Mouse (Mus musculus): ENCODE results near the gene Pbxip1.

Pbxip1 gene

DNA sequence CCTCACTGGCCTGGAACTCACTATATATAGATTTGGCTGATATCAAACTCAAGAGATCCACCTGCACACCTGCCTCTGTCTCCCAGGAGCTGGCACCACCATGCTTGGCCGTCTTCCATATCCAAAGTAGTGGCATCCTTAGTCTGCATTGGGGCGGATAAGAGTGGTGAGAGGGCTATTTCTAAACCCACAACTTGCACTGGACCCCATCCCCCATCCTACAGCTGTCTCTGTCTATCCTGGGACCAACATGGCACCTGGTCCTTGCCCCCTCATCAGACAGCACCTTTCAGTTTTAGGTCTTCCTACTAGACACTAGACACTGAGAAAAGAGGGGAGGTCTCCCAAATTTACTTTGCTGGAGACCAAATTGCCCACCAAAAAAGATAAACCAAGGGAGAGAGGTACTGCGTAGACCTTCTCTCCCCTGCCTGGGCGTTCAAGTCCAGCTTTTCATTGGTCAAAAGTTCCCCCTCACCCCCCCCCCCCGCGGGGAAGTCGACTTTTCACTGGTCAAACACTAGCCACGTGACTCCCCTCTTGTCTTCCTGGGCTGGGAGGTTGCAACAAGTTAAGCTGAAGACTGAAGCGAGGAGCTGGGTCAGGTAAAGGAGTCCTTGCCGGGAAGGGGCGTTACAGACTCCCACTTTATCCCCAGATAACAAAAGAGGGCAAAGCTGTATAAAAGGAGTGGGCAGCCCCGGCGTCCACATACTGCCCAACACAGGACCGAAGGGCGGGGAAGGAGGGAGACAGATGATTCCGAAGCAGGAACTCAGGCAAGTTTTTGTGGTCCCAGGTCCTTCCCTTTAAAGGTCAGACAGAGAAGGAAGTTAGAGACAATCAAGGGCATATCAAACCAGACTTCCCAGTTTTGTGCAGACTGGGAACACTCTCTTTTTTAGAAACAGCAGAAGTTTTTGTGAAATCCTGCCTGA lies at the start of gene Pbxip1:
Pbxip1 (plus strand) TSS at position 531 of the 938 bp plus-strand sequence.
- peak; percentile 70 to 81 for DNase-seq (ENCODE audit: low spot score in 2 of 2)

DNA sequence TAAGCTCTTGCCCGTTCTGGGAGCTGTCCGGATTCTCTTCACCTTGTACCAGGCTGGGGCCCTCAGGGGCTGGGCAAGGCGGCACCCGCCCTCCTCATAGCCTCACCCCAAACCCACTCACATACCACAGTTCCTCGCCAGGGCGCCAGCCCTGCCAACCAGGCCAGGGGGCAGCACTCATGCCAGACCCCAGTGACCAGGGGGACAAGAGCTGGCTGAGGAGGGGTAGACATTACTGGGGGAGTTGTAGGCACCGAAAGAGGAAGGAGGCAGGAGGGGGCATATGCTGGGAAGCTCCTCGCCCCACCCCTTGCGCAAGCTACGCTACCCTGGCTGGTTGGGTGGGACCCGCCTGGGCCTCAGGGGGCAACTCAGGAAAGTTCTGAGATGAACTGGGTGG lies 48.9 kb upstream of the Pbxip1 start:
- DNase-seq (ENCODE audit: low spot score in 2 of 2): peak; percentile 40 to 52

DNA sequence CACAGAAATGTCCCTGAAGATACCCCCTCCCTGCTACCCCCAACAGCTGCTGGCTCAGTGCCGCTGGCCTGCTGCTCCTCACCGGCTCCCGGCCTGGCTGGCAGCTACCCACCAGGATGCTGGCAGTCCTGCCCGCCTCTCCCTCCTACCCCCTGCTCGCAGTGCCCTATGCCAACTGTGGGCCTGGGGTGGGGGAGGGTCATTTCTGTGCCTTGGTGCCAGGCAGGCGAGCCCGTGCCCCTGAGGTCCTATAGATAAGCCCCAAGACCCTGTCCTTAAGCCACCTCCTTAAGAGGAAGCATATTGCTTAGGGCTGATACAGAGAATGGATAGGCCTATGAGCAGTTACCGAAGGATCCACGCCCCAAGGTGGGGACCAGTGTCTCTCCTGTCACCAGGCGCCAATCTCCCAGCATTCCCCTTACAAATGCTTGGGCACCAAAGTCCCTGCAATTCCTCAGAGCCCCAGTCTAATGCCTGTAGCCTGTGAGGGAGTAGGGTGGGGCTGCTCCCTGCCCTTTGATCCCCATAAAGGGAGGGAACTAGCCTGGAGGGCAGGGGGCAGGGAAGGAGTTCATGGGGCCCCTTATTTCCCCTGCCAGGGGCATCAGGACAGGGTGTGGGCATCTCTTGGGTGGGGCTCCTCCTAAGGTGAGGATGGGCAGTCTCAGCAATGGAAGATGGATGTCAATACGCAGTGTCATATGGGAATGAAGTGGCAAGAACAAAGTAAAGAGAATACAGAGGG lies 48.2 kb upstream of the Pbxip1 start:
- DNase-seq (ENCODE audit: low spot score in 2 of 2): peak; percentile 65 to 71

DNA sequence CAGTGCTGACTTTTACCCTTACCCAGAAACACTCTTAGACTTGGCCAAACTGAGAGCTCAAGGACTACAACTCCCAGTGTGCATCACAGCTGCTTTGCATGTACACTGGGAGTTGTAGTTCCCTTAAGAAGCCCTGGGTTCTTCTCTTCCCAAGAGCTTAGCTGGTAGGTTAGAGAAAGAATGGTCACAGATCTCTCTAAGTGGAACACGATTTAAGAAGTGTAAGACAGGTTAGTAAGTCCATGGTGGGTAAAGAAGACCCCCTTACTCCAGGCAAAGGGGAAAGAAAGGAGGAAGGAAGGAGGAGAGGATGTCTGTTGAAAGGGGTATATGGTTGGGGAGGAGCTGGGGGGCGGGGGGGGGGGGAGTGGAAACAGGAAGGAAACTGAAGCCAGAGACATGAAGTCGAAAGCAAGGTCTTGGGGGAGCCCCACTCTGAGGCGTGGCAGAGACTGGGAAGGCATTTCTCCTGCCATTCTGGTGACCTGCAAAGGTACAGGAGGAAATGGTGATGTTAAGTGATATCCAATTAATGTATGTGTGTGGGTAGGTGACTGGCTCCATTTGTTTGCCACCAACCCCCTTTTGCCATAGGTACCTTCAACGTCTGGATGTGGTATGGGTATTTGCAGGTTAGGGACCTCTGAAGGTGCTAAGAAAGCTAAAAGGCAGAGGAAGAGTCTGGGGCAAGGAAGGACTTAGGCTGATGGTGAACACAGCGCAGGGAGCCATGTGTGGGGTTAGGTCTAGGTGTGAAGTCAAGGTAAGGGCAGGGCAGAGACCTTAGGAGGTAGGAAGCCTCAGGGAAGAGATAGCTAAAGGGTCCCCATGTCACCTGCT lies 47.4 kb upstream of the Pbxip1 start:
- peak in 1 of 2 experiments; percentile 47 for DNase-seq (ENCODE audit: low spot score in 2 of 2)

DNA sequence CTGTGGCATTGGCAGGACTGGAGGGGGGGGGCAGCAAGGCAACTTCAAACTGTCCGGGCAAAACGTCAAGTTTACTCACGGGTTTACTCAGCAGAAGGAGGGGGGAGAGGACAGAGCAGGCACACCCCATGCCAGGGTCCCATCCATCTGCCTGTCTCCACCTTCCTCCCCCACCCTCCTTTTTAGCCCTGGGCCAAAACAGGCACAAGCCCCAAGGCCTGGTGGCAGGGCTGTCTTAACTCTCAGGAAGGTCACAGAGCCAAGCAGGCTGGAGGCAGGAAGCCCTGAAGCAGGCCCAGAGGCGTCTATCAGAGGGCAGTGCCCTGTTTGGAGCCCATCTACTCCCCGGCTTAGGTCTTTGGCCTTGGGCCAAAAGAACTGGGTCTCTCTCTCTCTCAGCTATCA lies 46.4 kb upstream of the Pbxip1 start:
- peak; percentile 63 to 69 for DNase-seq (ENCODE audit: low spot score in 2 of 2)

DNA sequence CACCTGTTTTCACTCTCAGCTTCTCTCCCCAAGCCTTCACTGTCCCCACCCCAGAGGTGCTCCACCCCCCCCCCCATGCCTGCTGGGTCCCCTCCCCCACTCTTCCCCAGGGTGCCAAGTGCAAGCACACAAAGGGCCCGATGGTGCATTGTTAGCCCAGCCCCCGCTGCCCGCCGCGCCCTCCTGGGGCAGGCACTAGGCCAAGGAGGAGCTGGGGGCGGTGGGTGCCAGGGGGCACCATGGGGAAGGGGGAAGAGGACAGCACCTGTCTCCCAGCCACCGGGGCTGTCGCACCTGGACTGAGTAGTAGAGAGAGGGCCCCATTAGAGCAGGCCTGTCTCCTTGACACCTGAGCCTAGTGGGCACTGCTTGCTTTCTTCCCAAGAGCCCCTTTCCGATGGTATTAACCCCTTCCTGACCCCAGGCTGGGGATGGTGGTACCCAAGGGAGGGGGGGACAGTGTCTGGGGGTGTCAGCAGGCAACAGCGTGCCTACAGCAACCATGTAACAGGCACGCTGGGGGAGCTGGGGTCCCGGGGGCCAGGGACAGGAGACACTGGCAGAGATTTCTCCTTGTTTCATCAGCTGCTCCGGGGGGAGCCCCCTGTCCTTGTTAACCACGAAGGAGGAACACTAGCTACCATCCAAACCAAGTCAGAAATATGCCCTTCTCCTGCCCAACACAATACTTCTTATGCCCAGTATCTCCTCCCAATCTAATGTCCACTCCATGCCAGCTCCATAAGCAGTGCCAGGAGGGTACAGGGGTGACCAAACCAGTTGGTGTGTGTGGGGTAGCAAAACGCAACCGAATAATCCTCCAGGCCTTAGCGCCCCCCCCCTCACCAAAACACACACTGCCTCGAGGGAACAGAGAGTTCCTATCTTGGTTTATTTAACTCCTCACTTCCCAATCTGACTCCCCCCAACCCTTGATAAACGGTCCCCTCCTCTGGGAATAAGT lies 45.5 kb upstream of the Pbxip1 start:
- DNase-seq (ENCODE audit: low spot score in 2 of 2): peak; percentile 32 to 42

DNA sequence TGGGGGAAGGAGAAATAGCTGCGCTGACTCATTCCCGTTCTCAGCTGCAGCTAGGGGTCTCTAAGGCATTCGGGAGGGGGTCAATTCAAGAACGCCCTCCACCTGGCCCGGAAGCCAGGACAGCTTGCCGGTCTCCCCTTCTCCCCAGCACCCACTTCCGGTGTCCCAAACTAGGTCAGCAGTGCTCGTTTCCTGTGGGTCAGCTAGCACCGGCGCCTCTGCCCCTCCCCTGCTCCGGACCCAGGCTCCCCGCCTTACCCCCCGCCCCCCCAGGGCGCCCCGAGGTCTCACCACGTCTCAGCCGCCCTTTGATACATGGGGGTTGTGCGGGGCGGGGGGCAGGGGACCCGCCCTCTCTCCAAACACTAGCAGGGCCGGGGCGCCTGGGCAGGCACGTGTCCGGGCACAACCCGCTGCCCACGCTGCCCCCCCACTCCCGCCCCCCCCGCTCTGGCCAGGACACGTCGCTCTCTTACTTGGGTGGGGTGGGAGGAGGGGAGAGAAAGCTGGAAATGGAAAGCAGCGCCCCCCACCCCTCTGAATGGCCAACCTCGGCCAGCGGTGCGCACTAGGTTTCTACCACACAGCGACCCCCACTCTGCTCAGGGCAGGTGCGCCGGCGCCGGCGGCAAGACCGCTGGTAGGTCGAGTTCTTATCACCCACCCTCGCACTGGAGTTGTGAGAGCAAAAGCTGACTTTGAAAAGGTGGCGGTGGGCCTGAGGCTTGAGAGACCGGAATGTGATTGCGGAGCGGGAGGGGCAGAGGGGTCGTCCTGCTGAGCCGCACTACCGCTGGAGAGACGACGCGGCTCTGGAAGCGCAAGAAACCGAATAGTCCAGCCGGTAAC lies 44.6 kb upstream of the Pbxip1 start:
- DNase-seq (ENCODE audit: low spot score in 2 of 2): peak; percentile 78 to 80

DNA sequence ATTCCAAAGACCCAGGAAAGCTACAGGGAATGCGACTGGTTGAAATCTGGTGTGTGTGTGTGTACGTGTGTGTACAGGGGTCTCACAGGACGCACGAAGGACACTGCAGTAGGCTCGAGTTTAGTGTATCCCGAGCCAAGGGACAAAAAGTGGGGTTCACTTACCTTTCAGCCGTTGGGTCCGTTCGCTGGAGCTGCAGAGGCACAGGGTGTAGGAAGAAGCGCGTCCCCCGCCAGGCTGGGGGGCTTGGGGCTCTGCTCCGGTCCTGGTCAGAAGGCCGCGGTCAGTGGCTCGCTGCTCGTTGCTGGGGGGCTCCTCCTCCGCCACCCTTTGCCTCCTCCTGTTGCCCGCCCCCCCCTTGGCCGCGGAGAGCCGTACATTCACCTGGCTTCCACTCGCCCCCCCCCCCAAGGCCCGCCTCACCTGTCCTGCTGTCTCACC lies 43.6 kb upstream of the Pbxip1 start:
- peak; percentile 37 to 45 for DNase-seq (ENCODE audit: low spot score in 2 of 2)

DNA sequence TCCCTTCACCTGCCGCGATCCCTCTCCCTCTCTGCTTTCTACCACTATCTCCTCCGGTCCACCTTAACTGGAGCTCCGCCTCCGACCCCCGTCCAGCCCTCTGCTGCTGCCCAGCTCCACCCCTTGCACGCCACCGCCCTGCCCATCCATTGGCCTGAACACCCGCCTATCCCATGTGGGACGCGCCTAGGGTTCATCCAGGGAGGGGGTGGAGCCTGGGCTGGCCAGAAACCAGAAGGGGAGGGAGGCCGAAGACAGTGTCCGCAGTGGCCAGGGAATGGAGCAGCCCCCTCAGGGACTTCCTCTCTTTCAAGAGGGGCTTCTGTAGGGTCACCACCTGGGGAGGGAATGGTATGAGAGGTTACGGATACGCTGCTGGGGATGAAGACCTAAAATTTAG lies 42.9 kb upstream of the Pbxip1 start:
- DNase-seq (ENCODE audit: low spot score in 2 of 2): peak; percentile 99

DNA sequence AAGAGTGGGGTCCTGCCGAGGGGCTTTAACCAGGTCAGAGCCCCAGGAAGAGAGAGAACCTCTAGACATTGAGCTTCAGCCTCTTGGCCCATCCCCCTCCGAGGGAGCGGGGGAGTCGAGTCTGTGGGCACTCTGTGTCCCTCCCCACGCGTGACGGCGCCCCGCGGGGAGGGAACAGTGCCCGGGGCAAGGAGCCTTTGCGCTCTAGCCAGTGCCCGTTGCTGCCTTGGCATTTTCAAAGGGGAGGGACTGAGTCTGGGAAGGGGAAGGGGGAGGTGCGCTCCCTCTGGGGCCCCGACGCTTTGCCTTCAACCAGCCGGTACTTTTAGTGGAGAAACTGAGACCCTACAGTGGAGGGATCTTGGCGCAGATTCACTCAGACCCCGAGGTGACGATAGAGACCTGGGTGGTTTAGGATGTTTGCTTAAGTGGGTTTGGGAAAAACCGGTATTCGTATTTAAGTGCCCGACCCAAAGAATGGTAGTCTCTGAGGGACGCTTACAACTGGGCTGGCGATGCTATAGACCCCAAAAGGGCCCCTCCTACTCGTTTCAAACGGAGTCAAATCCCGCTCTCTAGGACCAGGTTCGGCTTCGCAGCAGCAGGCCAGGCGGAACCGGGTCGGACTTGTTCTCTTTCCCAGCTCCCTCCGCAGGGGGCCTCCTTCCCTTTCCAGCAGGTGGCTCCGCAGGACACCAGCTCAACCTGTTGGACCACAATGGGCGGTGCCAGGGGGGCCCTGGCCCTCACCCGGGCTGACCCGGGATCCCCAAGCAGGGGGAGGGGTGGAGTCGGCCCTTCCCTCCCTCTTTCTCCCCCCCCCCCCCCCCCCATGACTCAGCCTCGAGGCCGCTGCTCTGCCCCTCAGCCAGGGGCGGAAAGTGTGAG lies 42.3 kb upstream of the Pbxip1 start, which contains the start of gene Zbtb7b:
Zbtb7b (minus strand) TSS at position 771 of the 888 bp plus-strand sequence.
- DNase-seq (ENCODE audit: low spot score in 2 of 2): peak; percentile 78 to 81

DNA sequence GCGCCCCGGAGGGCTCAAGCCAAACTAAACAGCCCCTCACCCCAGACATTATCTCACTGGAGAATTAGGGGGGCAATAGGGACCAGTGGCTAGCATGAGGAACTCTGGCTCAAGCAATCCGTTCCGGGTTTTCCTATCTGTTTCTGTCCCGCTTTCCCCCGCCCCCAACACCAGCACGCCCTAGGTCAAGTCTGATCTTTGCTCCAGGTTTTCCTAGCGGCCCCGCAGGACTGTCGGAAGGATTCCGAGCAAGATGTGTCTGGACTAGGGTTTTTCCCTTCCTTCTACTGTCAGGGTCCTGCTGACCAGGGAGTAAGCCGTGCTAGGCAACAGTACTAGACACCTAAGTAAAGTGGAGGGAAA lies 41.6 kb upstream of the Pbxip1 start:
- peak; percentile 87 for DNase-seq (ENCODE audit: low spot score in 2 of 2)

DNA sequence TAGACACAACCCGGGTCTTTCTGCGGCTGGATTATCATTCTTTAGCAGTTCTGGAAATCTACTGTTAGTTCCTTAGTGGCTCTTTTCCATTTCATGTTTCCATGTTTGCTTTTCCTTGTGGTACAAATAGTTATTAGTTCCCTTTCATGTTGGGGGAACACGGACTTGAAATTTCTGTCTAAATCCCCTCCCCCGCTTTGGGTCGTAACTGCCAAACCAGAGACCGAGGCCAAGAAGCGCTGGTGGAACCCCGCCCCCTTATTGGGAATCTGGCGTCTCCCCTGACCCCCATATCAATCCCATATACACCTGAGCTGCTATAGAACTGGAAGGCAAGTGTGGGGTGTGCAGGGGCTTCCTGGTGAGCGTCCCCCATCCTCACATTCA lies 41.1 kb upstream of the Pbxip1 start:
- DNase-seq (ENCODE audit: low spot score in 2 of 2): peak in 1 of 2 experiments; percentile 23

DNA sequence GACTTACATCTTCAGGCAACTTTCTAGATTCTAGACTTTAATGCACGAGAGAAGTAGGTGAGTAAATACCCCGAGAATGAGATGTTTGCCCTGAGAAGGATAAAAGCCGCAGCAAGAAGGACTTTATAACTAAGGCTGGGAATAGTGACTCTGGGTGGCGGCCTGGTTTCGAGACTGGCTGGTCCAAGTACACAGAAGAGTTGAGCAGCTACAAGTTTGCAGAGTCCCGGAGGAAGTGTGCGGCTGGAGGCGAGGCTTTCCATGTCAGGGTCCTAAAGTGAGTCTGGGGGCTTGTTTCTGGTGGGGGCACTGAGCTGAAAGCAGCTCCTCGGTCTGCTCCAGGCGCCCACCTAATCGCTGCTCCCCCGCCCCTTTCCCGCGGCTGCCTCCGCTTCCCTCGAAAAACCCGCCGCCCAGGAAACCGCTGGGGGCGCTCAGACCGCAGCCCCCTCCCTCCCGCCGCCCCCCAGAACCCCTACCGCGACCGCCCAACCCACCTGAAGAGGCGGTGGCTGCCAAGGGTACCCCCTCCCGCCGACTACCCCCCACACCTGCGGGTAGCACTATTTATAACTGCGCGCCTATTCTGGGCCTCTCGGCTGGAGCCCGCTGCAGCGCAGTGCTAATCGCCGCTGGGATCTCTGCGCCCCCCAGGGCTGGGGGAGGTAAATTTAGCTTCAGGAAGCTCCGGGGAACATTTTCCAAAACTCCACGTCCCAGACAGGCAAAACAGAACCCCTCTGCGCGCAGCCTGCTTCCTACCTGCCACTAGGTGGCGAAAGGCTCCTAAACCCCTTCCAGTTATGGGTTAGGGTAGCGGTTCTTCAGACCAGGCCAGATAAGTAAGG lies 40.5 kb upstream of the Pbxip1 start:
- DNase-seq (ENCODE audit: low spot score in 2 of 2): peak; percentile 71 to 78

DNA sequence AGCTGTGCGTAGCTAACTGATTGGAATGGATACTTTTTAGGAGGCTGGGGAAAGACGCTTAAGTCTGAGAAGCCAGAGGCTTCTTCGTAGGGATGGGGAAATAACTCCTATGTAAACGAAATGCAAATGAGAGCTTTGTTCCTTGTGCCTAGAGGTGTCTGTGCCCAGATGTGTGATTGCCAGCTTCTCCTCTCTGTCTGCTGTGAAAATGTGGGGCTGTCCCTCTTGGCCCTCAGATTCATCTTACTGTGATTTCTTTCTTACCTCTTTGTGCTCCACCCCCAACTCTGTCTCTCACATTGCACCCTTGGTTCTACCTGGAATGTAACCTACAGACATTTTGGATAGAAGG lies 39.9 kb upstream of the Pbxip1 start:
- DNase-seq (ENCODE audit: low spot score in 2 of 2): no peak

DNA sequence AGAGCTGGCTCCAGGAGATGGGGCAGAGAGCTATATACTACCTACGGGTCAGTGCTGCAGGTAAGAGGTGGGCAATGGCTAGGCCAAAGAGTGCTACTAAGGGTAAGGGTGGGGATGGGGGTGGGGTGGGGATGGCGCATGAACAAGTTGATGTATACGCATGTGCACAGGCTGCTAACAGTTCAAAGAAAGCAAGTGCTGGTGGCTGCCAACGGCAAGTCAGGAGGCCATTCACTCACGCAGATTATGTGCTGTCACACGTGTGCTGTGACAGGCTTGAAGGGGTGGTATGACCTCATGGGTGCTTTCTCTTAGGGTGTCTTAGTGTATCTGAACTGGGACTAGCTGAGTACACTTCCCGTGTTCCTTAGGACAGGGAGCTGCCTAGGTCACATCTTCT lies 35.2 kb upstream of the Pbxip1 start:
- DNase-seq (ENCODE audit: low spot score in 2 of 2): no peak

DNA sequence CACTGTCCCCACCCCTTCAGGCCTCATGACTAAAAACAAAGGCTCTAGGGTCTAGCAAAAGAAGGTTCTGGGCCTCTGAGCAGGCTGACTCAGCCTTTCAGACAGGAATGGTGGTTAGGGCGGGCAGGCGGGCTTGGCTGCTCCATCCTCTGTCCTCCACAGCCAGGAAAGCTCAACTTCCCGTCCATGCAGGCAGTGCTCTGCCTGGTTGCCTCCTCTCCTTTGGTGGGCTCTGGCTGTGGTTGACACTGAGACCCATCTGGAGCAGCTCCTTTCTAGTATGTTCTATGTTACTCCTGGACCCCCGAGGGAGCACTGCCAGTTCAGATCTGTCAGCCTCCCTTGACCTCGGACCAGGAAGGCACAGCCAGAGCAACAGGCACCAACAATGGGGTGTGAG lies 33.8 kb upstream of the Pbxip1 start, which contains the start of gene Lenep:
Lenep (minus strand) TSS at position 101 of the 400 bp plus-strand sequence.
- no peak for DNase-seq (ENCODE audit: low spot score in 2 of 2)

DNA sequence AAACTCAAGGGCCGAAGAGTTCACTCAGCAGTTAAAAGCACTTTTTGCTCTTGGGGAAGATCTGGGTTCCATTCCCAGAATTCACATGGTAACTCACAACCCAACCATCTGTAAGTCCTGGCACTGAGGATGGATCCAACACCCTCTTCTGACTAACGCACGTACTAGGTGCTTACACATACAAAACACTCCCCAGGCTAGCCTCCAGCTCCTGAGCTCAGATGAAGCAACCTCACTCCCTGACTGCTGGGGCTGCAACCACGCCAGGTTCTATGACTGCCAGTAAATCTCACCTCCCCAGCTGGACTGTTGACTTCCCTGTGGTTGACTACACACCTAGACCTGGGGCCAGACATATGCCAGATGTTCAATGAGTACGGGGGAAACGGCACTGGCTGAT lies 29.6 kb upstream of the Pbxip1 start:
- no peak for DNase-seq (ENCODE audit: low spot score in 2 of 2)

DNA sequence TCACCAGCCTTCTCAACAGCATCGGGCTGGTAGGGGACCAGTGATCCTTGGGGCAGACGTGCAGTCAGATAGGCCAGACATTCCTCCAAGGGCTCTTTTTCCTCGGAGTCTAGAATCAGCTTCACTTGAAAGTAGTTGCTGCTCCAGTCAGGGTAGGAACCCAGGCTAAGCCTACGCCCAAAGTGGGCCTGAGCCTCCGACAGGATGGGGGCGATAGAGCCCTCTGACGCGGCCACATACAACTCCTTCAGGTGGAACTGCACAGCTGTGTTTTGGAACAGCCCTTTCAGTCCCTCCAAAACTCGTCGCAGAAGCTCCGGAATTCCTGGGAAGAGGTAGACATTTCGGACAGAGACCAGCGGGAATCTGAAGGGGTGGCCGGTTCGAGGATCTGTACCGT lies 28.1 kb upstream of the Pbxip1 start:
- DNase-seq (ENCODE audit: low spot score in 2 of 2): no peak

All from heart, adult 9 months (tissue).